Comparison of ENCODE assay signal across 15 mouse cellular contexts in the genomic region with DNA sequence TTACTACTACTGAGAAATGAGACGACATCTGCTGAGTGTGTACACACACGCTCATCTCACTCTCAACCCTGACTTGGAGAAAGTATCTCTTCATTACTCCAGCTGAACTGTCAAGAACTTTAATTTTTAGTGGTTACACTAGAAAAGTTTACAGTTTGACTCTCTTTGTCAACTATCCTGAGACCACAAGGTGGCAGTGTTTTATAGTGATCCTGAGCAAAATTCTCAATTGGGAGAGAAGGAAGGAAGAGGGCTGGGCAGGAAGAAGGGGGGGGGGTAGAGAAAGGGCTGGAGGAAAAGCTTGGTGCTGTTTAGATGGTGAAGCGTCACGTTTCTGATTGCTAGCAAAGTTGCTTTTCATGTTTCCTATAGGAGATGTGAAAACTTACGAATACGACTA.
DNase-seq lines count a peak whose midpoint lies in the region; ATAC-seq and TF ChIP-seq lines count a peak whose summit lies in the region.
"Had no signal": no experiment of that assay in that cellular context is flagged by ENCODE, and none has a peak within 500 bp of the region (broad histone marks: within the 10 kb centered on the region; RNA-seq: fewer than 3 reads in every experiment).

No protein-coding gene starts in this region.

- no peak overlapping the region for H3K9ac ChIP-seq in lung, embryonic 14.5 days

- no peaks in the 10 kb centered on the region for H3K27me3 ChIP-seq in lung, embryonic 14.5 days (ENCODE audit: insufficient read depth, low read length)

- H3K27ac ChIP-seq in lung, embryonic 14.5 days (ENCODE audit: low read depth) = no peak overlapping the region

- H3K4me3 ChIP-seq in lung, embryonic 14.5 days (ENCODE audit: low read depth, low read length) = no peak overlapping the region
- H3K4me3 ChIP-seq: erythroblast, embryonic 14.5 days had no signal

- H3K4me2 ChIP-seq in lung, embryonic 14.5 days = no peak overlapping the region
- H3K4me2 ChIP-seq: heart, embryonic 11.5 days had no signal

- no peaks in the 10 kb centered on the region for H3K4me1 ChIP-seq in lung, embryonic 14.5 days (ENCODE audit: insufficient read depth)

- no peaks in the 10 kb centered on the region for H3K36me3 ChIP-seq in lung, embryonic 14.5 days (ENCODE audit: insufficient read depth)

- no peaks in the 10 kb centered on the region; the same call in 1 of the 2 replicates for H3K9me3 ChIP-seq in lung, embryonic 14.5 days (ENCODE audit: low read depth, low read length)

- TF ChIP-seq CTCF in lung, embryonic 14.5 days (IDR thresholded peaks at IDR 0.05; ENCODE audit: low read depth) = peak; percentile 9; the same call in 1 of the 2 replicates

- DNase-seq in embryo, embryonic 11.5 days (ENCODE audit: low read depth, low spot score) = peak; percentile 1
- DNase-seq in embryo, embryonic 10.5 days (ENCODE audit: low spot score) = no peak
- peak; percentile 38 for DNase-seq in lung, embryonic 14.5 days
- no peak for DNase-seq in lung, postnatal 25 days (ENCODE audit: low spot score)
- peak; percentile 10 for DNase-seq in NIH3T3 (ENCODE audit: low read depth)
- DNase-seq in neural tube, embryonic 10.5 days (ENCODE audit: extremely low spot score, low spot score) = no peak
- no peak for DNase-seq in right cerebral cortex, adult 2 months (ENCODE audit: low spot score in 2 of 2)
- DNase-seq: cerebellum, adult 18-20 months; gastrocnemius, postnatal 10 days; heart, postnatal 36 days; kidney, postnatal 14 days had no signal

- ATAC-seq in lung, embryonic 14.5 days (ENCODE audit: insufficient read depth) = no peak
- ATAC-seq in megakaryocyte progenitor cell, adult 5-6 weeks (replicated peaks; ENCODE audit: poor library complexity) = peak; percentile 50; the same call in 1 of the 2 replicates
- ATAC-seq: forebrain, embryonic 16.5 days had no signal

- WGBS in lung, embryonic 14.5 days = 47% methylated on average over 6 of the region's 6 CpGs

Comparison
In these comparisons a context has a peak if more than half of its experiments do, and no peak if none do; other contexts are left out.
1. DNase-seq: peak in embryo, embryonic 11.5 days (single experiment), lung, embryonic 14.5 days (single experiment) and NIH3T3 (single experiment); none in embryo, embryonic 10.5 days (single experiment), lung, postnatal 25 days (single experiment), neural tube, embryonic 10.5 days (single experiment) and right cerebral cortex, adult 2 months (0 of 2).